Mouse (Mus musculus) left cerebral cortex, postnatal 36 days (tissue): ENCODE data around the gene Psd4. TPM values are rescaled to one million over a fixed set of nuclear protein-coding genes. Genes with fewer than 3 reads are reported as not detected.

ENCODE experiments used
- DNase-seq, 2 experiments: peaks; one replicate each; pipeline ENCODE4 v3.0.0; 2021 to 2022; ENCODE audit warnings: low spot score in 2 of 2, mixed read lengths in 1 of 2
- intact Hi-C: fragments of 180-260 bp; cut with DNase I; formaldehyde crosslinking; loops from one replicate; pipeline ENCODE4 v1.15.1; 2025
- total RNA-seq, 2 experiments: library from RNA; stranded (reverse); gene quantifications; 2 replicates each; pipeline ENCODE4 v1.2.3; 2021

Gene Psd4
- 1 to 10 TPM; 2.1 to 3.0 TPM for total RNA-seq

DNA sequence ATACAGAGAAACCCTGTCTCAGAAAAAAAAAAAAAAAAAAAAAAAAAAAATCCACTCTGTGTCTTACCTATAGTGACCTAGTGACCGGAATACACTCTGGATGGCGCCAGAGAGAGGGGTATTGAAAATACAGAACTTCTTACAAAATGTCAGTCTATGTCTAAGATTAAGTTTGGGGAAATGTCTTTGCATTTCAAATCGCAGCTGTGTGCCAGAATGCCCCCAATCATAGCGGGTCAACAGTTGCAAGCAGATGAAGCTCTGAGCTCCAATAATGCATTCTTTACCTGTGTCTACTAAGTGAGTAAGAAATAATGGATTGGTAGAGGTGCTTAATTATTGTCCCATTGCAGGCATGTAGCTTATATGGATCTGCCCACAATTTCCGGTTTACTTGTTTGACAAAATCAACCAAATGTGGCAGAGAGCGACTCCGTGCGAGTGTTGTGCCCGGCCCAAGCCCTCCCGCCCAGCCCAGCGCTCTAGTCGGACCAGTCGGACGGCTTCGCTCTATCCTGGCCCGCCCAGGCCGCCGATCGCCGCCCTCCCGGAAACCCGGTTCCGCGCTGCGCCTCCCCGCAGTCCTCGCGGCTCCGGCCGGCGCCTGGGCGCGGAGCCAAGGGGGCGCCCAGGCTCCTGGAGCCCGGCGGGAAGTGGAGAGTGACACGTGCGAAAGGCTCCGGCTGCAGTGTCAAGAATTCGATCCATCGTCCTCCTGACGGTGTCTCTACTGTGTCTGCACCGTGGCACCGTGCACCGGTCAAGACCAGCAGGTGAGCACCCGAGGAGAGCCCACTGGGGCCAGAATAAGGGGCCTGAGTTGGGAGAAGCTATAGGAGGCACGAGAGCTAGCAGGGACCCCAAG lies at the start of gene Psd4:
TSS of gene Psd4 (plus strand) at position 551 of the 865 bp plus-strand sequence.
- intact Hi-C loops: no loop called here
- peak in 1 of 2 experiments; percentile 22 for DNase-seq

DNA sequence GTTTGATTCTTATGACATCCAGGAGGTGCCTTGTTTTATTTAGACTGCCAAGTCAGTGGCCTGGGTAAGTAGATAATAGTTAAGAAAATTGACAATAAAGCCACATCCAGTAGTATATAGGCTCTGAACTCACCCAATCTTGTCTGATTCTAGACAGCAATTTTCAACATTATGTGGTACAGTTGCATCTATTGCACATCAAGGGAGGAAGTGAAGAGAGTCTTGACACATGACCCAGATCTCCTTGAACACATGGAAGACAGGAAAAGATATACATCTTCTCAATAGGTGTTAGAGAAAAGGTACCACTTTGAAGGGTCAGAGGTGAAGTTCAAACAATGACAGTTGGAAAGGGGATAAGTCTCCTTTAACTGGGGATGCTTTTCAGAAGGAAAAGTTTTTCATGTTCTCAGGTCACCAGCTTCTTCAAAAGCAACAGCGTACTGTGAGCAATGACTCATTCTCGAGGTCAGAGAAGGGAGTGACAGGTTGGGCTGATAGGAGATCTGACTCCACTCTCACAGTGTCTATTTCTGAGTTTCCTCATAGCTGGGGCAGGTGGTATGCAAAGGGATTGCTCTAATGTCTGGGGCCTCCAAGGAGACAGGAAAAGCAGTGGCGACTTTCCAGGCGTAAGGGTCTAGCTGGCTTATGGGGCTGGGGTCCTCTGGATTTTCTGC lies 49.3 kb upstream of the Psd4 start:
- intact Hi-C loops: no loop called here

DNA sequence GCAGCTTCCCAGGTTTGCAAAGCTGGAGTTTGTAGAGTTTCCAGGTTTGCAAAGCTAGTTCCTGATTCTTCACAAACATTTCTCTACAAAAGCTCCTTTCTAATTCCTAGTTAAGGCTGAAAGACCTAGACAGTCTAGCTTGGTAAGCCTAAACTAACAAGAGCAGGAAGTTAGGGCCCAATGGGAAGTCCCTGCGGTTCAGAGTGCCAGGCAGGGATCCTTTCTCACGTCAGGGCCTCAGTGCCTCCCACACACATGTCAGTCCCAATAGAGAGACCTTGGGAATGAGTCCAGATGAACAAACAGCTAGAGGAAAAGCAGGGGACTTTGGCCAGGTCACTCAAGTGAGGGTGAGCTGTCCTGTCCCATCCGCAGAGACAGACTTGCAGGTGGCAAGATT lies 32.0 kb upstream of the Psd4 start:
- DNase-seq: no peak

More for the DNA sequence above, 49.3 kb upstream of the Psd4 start:
- no peak for DNase-seq

DNA sequence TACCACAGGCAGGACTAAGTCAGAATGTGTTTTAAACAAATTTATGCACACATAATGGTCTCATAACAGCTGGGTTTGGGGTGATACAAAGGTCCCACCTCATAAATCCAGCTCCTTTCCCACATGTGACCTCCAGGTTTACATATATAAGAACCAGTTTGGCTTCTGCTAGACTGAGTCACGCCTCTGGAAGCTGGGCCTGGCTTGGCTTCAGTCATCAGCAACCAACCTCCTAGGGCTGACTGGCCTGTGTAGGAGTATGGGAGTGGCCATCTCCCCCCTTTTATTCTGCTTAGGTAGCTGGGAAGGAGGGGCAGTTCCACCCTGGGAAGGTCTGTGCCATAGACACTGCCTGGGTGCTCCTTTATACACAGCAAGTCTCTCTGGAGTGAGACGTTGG lies 30.8 kb upstream of the Psd4 start, which contains the start of gene Il1rn:
TSS of gene Il1rn (plus strand) at position 309 of the 400 bp plus-strand sequence.
- intact Hi-C loops: no loop called here
- DNase-seq: no peak

More for the DNA sequence above, 32.0 kb upstream of the Psd4 start:
- intact Hi-C loops: no loop called here

DNA sequence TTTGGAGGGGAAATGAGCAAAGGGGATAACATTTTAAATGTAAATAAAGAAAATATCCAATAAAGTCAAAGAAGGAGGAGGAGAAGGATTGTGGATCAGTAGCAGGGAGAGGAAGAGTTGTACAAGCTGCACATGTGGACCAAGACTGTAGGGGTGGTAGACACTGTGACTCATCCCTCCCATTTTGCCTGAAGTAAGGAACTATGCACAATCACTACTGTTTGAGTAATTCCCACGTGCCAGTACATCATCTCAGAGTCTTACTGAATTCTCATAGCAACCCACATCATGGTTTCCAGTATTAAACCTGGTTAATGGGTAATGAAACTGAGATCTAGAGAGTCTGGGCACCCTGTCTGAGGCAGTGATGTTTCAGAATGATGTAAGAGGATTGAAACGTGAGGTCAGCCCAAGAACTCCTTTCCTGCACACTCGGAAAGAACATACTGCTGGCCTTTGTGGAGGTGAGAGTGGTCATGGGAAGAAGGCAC lies 25.9 kb upstream of the Psd4 start:
- DNase-seq: no peak
- intact Hi-C loops: no loop called here

DNA sequence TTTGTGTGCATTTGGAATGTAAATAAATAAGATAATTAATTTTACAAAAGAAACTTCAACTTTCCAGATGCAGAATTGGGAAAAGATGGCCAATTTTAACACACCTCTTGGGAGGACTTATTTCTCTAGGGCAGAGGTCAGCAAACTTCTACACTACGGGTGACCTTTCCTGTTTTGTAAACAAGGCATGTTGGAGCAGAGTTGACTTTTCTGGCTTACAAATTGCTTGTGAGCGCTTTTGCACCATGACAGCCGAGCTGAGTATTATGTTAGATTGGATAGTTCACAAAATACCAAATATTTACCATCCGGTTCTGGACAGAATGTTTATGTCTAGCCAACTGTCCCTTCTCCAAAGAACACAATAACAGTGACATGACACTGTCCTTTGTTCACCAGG lies 22.8 kb upstream of the Psd4 start:
- no peak for DNase-seq
- intact Hi-C loops: no loop called here

DNA sequence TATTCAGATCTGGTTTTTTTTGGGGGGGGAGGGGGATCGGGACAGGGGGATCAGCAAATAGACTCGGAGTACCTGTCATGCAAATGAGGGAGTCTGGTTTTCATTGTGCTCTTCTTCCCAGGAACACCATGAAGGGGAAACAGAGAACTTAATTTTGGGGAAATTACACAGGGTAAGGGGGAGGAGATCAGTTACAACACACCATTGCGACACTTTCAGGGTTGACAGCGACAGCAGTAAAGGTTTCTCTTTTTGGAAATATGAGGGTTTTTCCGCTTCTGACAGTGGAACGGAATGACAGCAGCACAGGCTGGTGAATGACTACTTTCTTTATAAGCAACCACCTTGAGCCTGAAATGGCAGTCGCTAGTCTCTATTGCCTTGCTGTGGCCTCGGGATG lies 22.3 kb upstream of the Psd4 start:
- intact Hi-C loops: no loop called here
- no peak for DNase-seq

DNA sequence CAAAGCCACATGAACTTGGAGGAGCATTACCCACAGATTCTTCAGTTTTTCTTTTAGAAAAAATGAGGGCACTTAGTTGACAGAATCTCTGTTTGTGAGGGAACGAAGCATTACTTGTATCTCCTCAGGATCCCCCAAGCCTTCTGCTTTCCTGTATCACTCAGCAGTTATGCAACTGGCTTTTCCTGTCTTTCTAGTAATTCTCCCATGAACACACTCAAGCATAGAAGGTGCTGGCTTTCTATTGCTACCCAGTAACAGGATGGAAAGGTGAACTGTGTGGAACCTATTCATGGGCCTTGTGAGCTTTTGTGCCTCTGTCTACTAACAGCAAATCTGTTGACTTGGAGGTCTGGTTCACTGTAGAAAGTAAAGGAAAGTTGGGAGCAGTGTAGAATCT lies 19.5 kb upstream of the Psd4 start:
- intact Hi-C loops: no loop called here
- DNase-seq: no peak

DNA sequence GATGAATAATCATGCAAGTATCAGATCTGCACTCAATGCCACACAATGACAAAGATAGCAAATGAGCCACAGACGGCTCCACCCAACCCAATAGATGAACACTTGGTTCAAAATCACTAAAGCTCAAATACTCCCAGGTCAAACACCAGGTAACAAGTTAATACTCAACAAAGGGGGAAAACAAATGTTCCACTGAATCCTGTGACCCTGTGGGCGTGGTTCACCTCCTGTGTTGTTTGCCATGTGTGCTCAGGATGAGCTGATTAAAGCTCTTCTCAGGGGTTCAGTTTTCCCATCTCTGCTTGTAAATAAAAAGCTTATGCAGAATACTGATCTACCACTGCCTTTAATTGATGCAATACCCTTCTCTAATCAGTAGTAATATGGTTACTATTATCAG lies 16.2 kb upstream of the Psd4 start:
- intact Hi-C loops: no loop called here
- no peak for DNase-seq

DNA sequence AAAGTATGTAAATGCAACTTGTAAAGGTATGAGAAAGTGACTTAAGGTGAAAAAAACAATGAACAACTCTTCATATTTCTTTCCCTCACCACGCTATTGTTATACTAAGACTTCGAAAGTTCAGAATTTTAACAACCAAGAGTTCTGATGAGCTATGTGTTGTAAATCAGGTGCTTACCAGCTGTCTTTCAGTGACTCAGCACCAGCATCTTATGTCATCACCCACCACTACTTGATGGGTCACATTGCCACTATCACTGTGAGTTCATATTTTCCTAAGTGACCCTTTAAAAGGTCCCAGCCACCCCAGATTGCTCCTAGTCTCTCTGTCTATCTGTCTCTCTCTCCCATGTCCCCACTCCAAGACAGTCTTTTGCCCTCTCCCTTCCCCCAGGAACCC lies 14.3 kb upstream of the Psd4 start:
- no peak for DNase-seq
- intact Hi-C loops: no loop called here

DNA sequence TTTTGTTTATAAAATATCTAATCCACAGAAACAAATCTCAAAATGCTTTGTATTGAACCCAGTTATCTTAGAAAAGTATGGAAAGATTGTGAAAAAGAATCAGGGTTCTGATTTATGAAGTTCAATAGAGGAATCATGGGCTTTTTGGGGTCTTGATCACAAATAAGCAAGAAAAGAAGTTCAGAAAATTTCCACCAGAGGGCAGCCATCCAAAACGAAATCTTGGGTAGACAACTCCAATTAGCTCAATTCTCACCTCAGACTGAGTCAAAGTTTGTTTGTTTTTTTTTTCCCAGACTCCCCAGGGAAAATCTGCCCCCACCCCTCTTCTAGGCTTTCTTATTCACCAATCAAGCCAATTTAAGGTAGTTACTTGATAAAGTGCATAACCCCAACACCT lies 9.7 kb upstream of the Psd4 start:
- DNase-seq: no peak
- intact Hi-C loops: loop anchor here (5.0 kb wide), 2 partner anchors 50 to 210 kb away; no protein-coding TSS in a partner anchor

DNA sequence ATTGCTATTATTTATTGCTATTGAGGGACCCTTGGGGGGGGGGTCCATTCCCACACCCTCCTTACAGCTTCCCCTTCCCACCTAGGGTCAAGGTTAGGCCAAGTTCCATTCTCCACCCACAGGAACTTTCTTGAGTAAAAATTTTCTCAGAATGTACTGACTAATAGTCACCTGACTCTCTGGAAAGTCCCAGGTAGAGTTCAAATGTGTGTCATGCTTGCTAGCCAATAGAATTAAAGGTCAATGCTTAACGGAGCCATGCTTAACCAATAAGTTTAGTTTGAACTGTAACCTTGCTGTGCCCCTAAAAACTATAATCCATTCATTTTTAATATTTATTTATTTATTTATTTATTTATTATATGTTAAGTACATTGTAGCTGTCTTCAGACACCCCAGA lies 8.0 kb upstream of the Psd4 start:
- no peak for DNase-seq
- intact Hi-C loops: loop anchor here (5.0 kb wide), 2 partner anchors 48 to 208 kb away; no protein-coding TSS in a partner anchor

DNA sequence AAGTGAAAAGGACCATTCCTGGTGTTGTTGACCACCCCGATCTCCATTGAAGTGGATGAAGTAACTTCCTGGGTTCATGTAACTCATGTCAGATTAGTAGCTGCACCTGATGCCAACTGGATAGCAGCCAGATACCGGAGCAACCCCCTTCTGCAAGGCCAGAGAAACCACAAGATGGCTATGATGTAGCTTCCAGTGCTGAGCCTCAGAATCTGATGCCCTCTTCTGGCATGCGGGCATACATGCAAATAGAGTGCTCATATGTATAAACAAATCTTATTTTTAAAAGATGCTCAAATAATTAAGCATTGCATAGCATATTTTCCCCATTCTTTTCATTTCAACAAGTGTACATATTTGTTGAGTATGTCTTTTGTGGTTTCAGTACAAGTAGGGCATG lies 3.6 kb upstream of the Psd4 start:
- no peak for DNase-seq
- intact Hi-C loops: no loop called here

DNA sequence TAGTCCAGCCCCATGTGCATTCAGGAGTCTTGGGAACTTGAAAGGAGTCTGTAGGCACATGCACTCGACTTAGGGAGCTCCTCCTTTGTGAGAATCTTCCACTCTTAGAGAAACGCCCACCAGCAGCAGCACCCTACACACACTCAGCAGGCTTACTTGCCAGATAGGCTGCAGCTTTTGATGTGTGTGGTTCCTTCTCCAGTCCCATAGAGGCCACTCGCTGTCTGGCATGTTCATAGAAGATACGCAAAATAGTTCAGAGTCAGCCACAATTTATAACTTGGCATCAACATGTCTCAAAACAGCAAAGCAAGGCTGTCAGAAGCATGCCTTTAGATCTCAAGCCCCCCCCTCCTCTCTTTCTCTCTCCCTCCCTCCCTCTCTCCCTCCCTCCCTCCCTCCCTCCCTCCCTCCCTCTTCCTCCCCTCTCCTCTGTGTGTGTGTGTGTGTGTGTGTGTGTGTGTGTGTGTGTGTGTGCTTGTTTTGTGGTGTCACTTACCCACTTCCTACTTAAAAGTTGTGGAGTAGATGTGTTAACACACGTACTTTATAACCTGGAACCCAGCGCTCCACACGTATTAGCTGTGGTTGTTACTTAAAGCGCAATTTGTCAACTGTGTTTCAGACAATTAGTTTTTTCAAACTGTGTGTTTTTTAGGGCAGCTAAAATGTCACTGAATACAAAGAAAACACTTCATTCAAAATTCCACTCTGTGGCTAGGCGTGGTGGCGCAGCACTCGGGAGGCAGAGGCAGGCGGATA lies 985 bp upstream of the Psd4 start:
- no peak for DNase-seq
- intact Hi-C loops: no loop called here

DNA sequence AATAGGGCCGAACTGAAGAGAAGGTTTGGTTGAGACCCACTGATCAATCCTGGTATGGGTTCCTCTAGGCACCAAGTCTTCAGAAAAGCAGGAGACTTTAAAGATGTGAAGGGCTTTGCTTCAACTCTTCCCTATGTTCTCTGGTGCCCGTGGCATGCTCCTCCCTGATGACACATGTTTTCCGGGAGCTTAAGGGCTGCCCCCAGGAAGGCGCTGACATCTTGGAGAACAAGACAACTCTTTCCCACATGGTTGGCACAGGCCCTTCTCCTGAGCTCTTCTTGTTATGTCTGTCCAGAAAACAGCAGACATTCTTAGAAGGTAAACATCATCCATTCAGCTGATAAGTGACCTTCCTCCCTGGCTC lies 498 bp downstream of the Psd4 start:
- no peak for DNase-seq
- intact Hi-C loops: no loop called here

DNA sequence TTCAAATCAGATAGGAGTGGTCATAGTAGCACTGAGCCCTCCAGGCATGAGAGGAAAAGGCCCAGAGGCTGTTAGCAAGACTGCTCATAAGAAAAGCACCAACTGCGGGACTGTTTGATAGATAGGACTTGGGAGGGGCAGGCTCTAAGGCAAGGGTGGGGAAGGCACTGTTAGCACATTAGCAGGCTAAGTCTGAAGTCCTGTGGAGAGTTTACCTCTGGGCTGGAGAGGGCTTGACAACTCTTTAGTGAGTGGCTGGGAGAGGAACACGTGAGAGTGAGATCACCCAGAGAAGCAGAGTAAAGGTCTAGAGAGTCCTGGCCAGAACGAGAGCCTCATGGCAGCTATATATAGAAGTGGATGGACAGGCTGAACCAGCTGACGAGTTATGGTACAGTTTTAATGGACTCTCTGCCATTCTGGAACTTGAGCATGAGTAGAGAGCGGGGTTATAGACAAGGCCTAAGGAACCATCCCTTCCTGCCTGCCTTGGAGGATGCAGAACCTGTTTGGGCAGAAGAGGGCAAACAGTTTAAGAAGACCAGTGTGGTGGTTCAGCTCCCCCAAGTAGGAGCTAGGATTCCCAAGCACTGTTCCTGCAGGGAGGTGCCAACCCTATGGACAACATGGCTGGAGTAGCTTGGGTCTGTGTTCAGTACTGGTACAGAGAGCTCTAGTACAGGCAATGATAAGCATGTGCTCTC lies 11.5 kb downstream of the Psd4 start:
- intact Hi-C loops: no loop called here
- no peak for DNase-seq

DNA sequence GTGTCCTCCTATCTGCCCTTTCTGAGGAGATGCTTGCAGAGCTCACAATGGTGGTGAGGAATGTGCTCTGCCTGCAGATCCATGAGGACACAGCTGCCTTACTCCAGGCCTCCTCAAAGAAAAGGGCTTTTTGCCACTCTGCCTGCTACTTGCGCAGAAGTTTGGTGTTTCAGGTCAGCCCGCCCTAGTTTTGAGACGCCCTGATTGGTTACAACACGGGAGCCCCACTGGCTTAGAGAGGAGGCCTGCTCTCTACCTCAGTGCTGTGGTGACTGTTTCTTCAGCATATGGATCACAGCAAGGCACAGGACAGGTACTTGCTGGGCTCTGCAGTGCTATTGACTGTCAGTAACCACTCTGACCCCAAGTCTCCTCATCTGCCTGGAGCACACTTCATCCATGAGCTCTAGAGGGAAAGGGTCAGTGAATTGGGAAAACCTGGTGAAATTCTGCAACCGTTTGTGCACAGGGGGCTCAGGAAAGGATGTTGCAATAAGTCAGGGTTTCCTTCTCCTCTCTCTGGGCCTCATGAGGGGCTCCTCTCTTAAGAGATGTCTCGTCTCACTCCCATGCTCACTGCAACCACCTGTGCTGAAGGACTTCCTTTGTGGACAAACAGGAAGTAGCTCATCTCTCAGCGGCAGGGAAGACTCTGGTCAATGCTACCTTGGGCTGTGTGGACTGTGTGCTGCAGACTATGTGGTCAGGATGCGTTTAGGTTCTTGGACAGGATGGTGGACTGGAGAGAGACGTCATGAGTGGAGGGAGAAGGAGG lies 15.3 kb downstream of the Psd4 start:
- intact Hi-C loops: no loop called here
- DNase-seq: no peak

DNA sequence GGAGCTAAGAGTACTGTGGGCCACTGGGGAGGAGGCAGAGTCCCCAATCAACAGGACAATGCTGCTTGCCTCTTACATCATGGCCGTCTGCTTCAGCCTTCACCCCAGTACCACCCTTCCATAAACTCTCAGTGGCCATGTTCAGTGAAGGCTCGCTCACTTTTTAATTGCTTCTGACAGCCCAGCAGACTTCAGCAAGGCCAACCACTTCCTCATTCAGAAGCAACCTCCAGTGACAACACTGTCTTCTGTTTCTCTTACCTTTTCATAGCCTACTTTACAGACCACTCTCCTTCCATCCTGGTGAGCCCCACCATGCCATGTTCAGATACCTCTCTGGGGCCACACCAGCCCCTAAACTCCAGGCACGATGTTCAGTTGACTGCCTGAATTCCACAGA lies 16.3 kb downstream of the Psd4 start:
- no peak for DNase-seq
- intact Hi-C loops: no loop called here

DNA sequence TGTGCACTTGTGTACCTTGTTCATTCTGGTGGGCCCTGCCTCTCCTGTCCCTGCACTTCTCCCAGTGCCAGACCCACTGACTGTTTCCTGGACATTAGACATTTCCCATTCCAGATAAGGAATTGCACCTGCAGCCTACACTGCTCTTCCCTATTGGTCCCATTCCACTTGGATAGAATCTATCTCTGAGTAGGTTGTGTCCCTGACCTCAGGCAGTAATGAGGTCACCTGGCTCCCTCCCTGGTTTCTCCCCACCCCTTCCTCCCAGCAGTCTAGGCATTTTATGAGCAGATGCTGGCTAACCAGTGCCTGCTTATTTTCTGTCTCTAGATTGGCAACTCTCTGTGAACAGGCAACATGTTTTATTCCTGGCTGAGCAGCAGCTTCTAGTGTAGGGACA lies 17.0 kb downstream of the Psd4 start:
- DNase-seq: no peak
- intact Hi-C loops: no loop called here
